Mouse (Mus musculus): ENCODE results near the gene Acsm2. TPM values are rescaled to one million over a fixed set of nuclear protein-coding genes. Genes with fewer than 3 reads are reported as not detected.
"Not testable (repeated sequence)": the region's sequence is repeated elsewhere in the genome, so short reads cannot be mapped to it uniquely, and the experiment has no call there.

Gene Acsm2
- total RNA-seq, 2 experiments from 2014 or later, result 2.2 TPM; not detected in 1

DNA sequence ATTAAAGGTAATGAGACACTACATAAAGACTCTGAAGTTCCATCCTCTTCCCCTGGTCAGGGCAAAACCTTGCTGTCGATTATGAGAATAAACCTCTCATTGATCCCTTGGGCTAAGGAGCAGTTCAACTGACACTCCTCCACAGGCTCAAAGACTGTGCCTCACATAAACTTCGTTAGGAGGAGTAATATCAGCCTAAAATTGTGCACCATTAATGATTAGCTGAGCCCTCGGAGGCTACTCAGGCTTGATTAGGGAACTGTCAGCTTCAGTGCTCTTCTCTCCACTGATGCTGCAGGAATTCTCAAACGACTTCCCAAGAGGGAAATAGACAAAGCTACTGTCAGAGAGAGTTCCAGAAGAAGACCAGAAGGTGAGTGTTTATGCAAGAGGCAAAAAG, 7.3 kb downstream of the Acsm2 start:
- no peak for DNase-seq (ENCODE audit: low spot score in 2 of 2)

DNA sequence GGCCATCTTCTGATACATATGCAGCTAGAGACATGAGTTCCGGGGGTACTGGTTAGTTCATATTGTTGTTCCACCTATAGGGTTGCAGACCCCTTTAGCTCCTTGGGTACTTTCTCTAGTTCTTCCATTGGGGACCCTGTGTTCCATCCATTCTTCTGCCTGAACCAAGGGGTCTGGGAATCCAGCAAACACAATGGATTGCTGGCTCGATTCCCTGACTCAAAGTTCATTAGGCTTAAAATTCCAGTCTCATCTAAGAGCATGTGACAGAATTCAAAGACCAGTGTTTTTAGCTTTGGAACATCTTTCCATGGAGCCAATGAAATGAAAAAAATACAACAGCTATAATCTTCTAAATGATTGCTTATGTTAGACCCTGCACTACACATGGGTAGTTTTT, 8.3 kb downstream of the Acsm2 start:
- DNase-seq (ENCODE audit: low spot score in 2 of 2), result not testable (repeated sequence)

DNA sequence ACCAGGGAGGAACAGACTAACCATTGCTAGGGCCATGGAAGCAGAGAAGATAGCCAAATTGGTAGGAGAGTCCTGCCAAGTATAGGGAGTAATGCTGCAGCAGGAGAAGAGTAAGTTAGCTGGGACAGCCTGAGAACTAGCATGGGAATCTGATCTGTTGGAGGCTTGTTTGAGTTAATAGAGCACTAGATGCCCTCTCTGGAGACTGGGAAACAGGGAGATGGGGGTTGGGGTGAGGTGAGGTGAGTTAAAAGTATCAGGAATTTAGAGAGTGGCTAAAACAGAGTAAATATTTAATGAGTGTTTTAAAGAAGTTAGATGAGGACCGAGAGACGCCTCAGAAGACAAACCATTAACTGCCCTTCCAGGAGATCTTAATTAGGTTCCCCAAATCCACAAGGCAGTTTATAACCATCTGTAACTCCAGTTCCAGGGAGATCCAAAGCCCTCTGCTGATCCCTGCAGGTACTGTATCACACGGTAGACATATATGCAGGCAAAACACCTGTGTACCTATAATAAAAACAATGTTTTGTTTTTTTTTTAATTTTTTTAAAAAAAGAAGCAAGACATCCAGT, 40.5 kb downstream of the Acsm2 start:
- no peak for DNase-seq (ENCODE audit: low spot score in 2 of 2)

DNA sequence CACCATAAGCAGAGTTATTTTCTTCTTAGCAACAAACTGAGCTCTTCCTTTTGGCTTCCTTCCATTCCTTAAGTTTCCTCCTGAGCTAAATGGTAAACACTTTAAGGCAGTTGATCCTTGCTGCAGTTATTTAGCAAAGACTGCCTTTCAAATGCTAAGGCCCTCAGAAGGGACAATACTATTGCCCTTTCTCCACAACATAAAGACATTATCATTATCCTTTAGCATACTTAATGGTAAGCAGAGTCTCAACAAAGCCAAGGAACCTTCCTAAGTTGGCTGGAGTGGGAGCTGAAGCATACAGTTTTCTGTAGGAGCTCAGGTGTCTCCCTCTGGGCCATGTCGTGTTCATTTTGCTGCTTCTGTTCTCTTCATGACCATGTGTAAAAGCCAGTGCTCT, 41.2 kb downstream of the Acsm2 start:
- no peak for DNase-seq (ENCODE audit: low spot score in 2 of 2)

DNA sequence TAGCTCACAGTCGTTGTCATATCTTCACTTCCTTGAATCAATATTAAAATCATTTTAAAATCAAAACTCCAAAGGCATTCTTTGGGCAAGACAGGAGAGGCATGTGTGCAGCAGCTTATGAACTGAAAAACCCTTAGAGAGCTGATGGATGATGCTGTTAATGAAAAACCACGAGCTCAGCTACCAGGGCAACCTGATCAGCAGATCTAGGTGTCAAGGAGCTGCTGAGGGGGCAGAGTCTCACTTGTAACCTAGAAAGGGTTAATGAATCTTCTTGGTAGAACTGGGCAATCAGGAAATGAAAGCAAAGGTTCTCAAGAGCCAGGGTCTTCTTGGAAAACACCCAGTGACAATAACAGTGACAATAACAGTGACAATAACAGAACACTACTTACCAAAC, 42.4 kb downstream of the Acsm2 start:
- DNase-seq (ENCODE audit: low spot score in 2 of 2), result no peak

- no peak for DNase-seq (ENCODE audit: low spot score in 2 of 2)
These were observed 47.2 kb downstream of the Acsm2 start for GRCm38 (mm10) chr7:119601195-119601953.

DNA sequence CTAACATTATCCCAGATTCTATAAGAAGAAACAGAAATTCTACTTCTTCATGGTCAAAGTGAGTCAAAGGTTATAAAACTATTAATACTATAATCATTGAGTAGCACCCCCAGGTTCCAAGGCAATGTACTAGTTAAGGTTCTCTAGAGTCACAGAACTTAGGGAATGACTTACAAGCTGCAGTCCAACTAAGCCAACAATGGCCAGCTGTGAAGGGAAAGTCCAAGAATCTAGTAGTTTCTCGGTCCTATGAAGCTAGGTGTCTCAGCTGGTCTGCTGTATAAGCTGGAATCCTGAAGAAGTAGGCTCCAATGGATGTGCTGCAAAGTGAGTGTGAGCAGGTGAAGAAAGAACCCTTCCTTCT, 47.8 kb downstream of the Acsm2 start:
- DNase-seq (ENCODE audit: low spot score in 2 of 2), result no peak

DNA sequence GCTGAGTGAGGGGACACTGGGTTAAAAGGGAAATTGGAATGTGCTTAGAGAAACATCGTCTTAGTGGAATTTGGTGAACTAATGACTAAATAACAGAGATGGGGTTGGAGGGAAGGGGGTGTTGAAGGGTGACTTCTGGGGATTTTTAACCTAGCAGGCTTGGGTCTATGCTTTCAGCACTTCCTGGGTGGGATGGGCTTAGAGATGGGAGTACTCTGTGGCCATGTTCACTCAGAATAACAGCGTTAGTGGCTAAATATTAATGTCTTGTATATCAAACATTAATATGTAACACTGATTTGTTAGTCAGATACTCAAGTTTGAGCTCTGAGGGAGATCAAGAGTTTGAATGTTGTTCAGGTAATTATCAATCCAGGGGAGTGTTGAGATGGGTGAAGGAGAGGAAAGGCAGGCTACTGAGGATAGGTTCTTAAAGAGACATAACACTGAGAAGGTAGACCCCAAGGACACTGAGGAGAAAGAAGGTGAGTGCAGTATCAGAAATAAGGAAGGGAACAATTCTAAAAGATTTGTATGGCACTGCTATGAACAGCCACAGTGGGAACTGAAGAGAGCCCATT, 50.9 kb downstream of the Acsm2 start:
- DNase-seq (ENCODE audit: low spot score in 2 of 2), result no peak

DNA sequence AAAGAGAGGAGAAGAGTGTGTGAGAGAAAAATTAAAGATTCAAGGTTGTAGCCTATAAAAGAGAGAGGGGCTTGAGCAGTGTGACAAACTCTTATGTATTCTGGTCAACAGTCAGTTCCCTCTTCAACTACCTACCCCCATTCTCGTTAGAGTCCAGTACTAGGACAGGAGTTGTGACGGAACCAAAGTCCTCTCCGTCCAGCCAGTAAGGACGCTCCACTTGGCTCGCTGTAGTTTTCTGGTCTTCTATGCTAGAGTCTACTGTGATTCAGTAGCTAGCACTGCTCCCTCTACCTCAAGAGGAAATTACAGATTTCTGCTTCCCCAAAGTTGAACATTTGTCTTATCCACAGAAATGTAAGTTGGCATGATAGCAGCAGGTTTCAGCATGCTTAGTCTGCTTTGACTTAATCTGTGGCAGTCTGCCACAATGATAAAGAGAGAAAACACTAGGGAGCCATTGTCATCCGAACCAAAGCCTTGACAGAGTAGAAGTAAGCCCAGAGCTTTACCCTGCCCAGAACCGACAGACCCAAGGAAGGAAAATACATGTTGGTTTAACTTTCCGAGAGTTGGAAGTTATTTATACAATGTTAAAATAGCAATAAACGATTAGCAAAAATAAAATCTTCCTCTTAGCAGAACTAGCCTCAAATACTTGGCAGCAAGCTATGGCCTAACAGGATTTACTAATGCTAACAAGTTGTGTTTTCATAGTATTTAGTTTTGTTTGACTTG, 52.0 kb downstream of the Acsm2 start:
- DNase-seq (ENCODE audit: low spot score in 2 of 2), result no peak

DNA sequence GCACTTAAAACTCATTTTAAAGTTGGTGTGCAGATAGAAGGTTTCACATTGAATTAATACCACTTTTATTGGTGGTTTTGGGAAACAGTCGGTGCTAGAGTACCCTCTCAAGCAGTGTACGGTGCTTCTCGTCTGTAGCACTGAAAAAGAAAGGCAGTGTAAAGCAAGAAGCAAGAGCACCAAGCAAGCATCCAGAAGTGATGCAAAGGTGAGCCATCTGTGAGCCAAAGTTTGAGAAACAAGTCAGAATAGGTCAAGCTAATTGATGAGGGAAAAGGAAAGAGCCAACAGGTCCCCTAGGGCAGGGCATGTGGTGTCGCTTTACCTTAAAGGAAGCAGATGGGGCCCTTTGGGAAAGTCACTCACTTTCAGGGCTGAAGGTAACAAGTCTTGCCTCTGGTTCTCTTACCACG, 52.5 kb downstream of the Acsm2 start, which contains the start of gene Acsm1:
Acsm1 (plus strand) TSS at position 363 of the 413 bp plus-strand sequence.
- no peak for DNase-seq (ENCODE audit: low spot score in 2 of 2)

DNA sequence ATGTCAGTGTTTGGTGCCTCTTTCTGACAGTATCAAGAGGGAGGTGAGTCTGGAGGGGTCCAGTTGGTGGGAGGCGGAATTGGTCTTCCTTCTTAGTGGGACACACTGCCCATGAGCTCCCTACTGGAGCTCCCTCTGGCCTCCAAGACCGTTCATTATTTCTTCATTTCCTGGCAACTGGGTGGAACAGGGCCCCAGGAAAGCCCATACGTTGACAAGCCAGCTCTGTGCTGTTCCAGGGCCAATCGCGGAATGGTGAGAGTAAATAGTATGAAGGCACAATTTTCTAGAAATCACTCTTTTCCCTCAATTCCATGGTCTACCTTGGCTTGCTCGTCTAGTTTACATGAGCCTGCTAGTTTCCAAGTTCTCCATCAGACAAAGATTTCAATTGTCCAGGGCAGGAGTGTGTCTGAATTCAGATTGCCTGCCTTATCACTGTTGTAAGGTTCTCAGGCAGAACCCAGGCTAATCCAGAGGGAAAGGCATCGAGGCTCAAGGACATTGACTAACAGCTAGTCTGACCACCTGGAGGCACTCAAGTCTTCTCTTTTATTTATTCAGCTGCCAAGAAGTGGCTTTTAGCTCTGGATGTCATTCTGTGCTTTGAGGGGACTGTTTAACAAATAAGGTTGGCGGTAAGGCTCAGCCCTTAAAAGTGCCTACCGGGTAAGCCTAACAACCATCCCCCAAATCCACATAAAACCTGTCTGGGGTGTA, 53.8 kb downstream of the Acsm2 start:
- DNase-seq (ENCODE audit: low spot score in 2 of 2), result no peak

DNA sequence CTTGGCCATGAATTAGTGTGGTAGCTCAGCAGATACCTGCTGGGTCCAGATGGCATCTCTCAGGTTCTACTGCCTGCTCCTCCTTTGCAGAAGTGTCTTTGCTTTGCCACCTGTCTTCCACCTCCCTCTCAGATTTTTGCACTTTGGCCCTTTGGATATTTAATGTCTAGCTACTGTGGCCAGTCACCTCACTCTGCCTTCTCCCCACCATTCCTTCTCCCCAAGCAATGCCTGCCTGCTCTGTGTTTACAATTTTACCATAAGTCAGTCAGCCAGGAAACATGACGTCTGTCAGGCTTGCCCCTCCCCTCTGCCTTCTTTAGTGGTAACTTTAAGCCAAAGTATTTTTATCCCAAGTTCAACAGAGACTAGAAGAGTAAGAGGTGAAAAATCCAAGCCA, 62.4 kb downstream of the Acsm2 start:
- no peak for DNase-seq (ENCODE audit: low spot score in 2 of 2)

GRCm38 (mm10) chr7:119617593-119617992, 63.5 kb downstream of the Acsm2 start:
- no peak for DNase-seq (ENCODE audit: low spot score in 2 of 2)

GRCm38 (mm10) chr7:119618209-119618935, 64.2 kb downstream of the Acsm2 start:
- no peak for DNase-seq (ENCODE audit: low spot score in 2 of 2)

DNA sequence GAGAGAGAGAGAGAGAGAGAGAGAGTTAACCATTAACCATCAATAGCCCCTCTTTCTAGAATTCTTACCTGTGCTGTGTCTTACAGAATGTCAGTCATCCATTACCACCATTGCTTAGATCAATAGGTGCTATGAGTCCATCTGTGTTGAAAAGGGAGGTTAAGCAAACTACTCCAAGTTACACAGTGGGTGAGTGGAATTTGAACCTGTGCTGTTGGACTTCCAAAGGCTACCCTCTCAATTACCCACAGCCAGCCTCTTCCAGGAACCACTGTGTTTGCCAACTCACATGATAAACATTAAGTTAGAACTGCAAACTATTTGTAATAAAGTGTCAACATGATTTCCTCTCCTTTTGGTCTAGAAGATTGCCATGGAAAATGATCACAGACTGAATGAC, 66.0 kb downstream of the Acsm2 start:
- no peak for DNase-seq (ENCODE audit: low spot score in 2 of 2)

DNA sequence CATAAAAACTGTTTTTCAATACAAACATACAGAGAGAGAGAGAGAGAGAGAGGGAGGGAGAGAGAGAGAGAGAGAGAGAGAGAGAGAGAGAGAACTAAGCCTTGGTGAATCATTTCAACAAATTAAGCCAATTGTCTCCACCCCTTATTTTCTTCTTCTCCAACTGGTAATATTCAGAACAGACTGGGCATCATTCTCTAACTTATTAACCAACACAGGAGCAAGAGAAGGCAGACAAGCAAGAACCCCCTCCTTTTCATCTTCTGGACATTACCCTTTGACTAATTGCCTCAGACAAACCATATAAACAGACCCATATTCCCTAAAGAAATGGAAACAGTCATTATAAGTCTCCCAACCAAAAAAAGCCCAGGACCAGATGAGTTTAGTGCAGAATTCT, 84.6 kb downstream of the Acsm2 start:
- DNase-seq (ENCODE audit: low spot score in 2 of 2), result no peak

DNA sequence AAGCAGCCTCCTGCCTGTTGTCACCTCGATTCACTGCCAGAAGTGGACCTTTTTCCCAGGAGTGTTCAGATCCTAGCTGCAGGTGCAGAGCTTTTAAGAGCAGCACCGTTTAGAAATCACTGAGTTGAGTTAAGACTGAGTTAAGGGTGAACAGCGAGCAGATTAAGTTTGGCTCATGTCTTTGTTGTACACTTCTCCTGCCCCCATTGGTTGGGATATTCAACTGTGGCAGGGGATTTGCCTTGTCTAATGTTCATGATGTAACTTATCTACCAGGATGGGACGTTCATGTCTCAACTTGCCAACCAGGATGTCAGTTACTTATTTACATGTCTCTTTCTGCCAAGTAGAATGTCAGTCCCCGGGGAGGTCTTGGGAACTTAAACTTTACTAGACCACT, 88.2 kb downstream of the Acsm2 start:
- no peak for DNase-seq (ENCODE audit: low spot score in 2 of 2)
